Mouse (Mus musculus) embryo, embryonic 11.5 days (tissue): Measurements from ENCODE around the gene Erv3.
"Not testable (repeated sequence)": the region's sequence is repeated elsewhere in the genome, so short reads cannot be mapped to it uniquely, and the experiment has no call there.

Experiments used
- DNase-seq: peaks from one replicate; pipeline ENCODE4 v3.0.0-alpha.2; 2012; ENCODE audit warnings: low read depth, low spot score

Gene Erv3

DNA sequence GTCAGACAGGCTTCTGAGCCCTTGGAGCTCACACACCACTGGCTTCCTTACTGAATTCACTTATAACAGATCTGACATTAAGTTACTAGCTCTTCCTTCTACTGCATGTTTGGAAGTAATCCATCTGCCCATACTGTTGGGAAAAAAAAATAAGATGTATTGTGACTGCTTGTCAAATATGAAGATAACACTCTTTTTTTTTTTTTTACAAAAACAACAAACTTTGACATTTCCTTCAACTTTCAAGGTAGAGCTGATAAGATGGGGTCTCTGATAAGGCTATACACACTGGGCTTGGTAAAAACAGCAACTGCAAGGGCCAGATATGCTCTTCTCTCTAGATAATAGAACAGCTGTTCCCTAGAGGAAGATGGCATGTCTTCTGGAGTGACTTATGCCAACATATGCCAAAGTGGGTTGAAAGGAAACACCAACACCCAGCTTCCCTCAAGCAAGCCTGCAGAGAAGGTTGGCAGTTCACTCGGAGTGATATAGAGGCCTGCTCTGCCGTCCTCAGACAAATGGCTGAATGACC is 4.8 kb upstream of the Erv3 start:
- no peak for DNase-seq

DNA sequence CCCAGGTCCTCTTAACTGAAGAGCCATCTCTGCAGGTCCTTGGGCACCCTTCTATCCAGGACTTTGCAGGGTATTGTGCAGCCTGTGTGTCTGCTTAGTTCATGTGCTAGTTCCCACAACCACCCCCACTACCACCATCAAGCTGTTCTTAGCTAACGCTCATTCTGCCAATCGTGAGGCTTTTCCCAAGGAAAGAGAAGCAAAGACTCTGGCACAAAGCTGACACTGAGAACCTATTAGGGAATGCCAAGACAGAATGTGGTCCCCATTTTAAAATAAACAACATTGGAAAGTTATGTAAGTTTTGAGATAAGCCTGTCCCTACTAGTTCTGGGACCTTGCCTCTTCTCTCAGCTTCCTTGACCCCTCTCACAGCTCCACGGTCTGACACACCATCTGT is 3.9 kb upstream of the Erv3 start:
- DNase-seq, result no peak

DNA sequence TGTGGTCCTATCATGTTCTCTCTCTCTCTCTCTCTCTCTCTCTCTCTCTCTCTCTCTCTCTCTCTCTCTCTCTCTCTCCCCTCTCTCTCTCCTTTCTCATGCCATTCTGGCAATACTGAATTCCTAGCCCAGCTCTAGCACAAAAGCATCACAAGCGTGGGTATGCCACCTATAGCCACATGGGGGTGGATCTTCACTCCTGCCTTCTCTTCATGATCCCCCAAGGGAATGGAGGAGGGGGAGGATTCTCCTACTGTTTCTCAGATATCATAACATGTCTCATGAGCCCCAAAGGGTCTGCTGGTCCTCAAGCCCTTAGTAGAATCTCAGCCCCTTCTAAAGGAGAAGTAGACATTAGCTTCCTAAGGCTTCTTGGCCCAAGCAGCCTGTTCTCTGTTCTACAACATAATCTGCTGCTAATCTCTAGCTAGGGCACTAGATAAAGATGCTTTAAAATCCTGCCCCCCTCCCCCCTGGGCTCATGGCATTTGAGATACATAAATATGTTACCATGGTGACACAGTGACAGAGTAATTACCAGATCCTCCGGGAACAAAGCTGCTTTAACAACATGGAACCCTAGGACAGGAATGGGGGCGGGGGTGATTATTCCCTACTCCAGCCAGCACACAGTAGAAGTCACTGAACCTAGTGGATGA is 3.2 kb upstream of the Erv3 start:
- DNase-seq, result no peak

DNA sequence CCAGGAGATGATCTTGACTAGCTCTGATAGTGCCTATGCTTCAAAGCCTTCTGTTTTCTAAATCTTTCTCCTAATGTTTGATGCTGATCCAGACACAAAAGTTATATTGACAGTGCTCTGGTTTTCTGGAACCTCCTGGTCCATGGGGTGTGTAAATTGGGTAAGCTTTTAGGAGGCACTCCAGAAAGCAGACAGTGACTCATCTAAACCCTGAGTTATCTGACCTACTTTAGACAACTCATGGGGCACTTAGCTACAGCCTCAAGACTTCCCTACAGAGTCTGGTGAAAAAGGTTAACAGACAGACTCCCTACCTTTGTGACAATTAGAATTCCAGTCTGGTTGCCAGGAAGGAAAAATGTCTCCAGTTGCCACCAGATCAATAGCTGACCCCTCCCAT is 1.7 kb downstream of the Erv3 start:
- DNase-seq, result no peak

DNA sequence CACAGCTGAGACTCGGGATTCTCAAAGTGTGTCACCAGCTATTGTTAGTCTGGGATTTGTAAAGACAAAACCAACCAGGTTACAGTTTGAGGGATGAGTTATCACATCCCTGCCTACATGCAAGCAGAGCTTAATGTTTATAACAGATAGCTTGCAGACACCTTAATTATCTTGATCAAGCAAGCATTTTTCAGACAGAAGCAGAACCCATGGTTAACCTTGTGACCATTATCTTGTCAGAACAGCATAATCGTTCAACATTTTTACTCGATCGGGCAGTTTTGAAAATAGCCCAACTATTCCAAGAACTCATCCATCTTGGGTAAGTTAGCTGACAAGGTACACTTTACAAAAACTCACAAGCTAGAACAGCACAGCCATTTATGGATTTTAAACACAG is 5.8 kb downstream of the Erv3 start:
- no peak for DNase-seq

DNA sequence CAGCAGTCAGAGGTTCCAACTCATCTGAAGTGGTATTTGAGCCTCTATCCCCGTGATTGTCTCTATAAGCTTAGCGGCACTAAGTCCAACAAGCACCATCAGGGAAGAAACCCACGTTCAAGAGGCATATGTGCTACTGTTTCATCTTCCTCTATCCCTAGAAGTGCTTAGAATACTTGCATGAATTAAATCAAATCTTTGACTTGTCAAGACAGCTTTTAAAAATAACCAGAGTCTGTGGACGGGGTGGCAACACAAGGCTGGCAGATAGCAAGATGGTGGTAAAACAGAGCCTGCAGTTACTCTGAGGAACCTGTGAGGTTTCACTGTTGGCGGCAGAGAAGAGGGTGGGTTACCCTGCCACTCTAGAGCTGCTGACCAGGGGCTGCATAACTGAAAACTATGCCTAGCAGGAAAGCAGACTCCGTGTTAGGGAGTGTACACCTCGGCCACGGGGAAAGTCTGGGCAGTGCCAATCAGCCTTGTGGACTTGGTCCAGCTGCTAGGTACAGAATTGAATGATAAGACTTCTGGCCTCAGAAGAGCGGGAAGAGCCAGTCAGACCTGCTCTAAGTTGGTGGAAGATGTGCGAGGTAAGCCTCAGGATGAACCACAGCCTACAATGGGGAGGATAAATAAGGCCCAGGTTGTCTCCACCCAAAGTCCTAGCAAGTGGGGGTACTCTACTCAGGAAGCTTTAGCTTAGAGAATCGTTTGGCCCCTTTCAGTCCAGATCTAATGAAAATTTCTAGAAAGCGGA is 8.0 kb downstream of the Erv3 start:
- no peak for DNase-seq

DNA sequence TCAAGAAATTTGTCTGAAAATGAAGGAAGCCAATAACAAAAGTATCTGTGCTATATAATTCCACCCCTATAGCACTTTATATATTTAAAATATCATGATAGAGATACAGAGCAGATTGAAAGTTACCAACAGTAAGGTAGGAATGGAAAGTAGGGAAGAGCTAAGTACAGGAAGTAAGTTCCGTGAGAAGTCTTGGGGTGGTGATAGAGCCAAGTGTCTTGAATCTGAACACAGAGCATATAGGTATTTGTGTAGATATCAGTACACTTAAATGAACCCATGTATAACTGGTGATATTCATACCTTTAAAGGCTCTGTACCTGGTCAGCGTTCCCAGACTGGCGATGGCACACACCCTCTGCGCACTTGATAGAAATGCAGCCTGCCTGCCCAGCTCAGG is 9.5 kb downstream of the Erv3 start:
- no peak for DNase-seq

DNA sequence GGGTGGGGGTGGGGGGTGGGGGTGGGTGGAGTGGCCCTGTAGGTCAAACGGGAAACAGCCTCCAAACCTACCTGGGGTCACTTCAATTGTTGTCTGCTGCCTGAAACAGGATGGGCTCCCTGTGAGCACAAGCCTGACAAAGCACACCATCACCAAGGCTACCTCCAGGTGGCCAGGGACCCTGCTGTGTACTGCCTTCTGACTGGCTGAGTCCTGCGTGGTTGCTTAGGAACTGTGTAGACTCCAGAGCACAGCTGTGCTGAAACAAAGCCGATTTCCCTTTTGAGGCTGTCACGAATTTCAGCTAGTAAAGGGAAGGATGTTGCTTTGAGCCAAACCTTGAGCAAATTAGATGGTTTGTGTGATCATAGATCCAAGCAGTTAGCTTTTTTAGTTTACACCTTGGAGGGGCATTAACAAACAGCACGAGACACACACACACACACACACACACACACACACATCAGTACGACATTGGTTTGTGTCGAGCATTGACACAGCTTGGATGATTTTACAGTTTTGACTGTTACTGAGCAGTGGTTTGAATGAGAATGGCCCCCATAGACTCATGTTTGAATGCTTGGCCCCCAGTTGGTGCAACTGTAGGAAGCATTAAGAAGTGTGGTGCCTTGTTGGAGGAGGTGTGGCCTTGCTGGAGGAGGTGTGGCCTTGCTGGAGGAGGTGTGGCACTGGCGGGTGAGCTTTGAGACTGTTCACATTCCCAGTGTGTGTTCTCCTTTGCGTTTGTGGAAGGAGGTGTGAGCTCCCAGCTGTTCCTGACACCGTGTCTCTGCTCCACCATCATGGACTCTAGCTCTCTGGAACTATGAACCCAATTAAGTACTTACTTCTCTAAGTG is 11.8 kb downstream of the Erv3 start:
- DNase-seq, result peak; percentile 54

DNA sequence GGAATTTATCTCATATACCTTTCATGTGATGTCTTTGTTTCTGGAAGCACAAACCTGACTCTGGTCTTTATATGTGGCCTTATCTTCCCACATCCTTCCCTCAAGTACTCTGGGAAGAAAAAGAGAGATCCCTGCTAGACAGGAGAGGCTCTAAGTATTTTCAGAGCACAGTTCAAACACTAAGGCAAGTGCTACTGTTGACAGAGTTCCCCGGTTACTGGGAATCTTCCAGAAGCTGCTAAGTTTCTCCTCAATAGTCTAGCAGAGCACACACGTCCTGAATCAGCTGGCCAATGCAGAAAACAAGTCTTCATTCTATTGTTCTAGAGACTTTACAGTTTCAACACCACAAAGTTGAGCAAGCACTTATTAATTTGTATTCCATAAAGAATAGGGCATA is 12.7 kb downstream of the Erv3 start:
- no peak for DNase-seq

DNA sequence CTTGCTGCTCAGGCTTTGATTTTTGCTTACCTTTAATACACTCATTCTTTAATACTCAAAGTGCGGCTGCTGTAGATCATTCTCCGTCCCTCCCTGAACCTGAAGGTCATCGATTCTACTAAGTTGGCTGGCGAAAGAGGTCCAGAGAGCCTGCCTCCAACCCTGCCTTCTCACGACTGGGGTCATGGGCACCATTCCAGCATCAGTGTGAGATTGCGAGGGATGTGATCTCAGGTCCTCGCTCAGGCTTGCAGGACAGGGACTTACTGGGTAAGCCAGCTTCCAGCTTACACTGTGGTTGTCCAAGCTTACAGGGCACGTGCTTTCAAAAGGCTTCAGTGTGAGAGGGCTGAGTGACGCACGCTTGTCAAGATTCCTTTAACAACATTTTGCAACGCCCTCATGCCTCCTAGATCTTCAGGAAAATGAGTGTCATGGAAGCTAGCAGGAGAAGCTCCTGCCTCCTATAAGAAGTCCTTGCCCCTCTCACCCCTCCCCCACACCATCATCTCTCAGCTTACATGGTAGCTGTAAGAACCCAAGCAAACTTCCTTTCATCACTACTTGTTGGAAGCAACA is 13.3 kb downstream of the Erv3 start:
- DNase-seq, result no peak

DNA sequence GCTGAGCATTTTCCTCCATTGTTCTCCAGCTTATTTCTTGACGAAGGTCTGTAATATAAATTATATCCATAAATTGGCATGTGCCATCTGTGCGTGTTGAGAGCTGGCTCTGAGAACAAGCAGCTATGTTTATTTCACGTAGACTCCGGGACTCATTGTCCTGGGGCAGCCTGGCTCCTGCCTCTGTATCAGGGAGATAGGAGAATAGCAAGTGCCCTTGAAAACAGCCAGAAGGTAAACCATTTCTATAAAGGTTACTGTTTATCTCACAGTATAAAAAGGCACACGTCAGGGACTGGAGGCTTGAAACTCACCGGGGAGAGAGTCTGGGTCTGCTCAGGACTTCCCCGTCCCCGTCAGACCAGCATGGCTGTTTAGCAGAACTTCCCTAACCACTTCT is 13.9 kb downstream of the Erv3 start:
- no peak for DNase-seq

DNA sequence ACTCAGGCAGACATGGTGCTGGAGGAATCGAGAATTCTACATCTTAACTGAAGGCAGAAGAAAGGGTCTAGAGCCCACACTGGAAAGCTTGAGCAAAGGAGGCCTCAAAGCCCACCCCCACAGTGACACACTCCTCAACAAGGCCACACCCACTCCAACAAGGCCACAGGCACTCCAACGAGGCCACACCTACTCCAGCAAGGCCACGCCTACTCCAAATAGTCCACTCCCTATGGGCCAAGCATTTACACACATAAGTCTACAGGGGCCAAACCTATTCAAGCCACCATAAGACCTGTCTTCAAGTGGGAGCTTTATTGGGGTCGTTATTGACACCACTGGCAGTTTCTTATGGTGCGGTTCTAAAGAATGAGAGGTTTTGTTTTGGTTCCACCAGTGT is 17.0 kb downstream of the Erv3 start:
- no peak for DNase-seq

DNA sequence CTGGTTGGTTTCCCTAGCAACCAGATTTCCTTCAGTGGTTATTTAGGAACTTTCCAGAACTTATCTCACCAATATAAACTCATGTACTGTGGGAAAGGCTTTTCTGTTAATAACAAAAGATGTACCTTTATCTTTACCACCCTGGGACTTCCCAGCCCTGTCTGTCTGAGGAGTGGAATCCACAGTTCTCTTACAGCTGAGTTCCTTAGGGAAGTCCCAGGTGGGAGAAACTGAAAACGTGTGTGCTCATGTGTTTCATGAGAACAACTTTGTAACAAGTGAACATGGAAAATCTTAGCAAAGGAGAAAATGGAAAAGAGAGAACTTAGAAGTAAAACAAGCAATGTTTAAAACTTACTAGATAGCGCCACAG is 18.2 kb downstream of the Erv3 start:
- DNase-seq, result no peak

DNA sequence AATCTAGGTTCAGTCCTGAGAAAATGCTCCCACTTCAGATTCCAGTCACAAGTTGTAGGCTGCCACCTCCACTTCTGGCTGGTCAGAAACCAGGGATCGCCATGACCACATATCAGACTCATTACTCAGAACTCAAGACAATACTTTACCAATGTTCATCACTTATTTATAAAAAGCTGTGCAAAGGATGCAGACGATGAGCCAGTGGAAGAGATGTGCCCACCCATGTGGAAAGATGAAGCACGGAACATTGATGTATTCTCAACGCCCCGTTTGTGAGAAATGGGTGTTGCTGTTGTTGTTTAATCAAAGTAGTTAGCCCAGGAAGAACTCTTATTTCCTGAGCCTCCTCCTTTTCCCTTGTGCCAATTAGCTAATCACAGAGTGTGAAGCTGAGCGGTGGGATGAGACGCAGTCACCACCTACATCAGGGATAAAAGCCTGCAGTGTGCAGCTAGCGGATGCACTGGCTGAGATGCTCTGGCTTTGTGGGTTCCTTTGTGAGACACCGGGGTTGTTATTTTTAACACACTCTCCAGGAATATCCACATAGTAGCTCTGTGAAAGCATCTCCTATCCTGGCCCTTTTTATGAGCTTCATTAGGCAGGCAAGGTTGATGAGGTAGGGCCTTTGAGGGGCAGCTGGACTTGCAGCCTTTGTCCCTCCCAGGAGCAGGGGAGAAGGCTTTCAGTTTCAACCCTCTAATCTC is 18.8 kb downstream of the Erv3 start:
- DNase-seq, result no peak

DNA sequence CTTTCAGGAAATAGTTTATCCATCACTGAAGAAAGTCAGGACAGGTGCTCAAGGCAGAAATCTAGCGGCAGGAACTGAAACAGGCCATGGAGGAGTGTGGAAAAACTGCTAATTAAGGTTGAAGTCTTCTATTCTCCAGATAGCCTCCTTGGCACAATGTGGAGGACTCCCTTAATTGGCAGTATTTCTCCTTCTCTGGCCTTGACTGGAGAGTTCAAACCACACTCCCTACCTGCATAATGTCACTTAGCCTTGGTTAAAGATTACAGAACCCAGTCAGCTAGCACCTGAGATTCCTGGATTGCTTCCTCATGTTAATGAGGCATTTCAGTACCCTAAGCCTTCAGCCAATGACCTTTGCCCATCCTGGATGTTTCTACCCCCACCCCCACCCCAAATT is 25.3 kb downstream of the Erv3 start:
- DNase-seq, result no peak

DNA sequence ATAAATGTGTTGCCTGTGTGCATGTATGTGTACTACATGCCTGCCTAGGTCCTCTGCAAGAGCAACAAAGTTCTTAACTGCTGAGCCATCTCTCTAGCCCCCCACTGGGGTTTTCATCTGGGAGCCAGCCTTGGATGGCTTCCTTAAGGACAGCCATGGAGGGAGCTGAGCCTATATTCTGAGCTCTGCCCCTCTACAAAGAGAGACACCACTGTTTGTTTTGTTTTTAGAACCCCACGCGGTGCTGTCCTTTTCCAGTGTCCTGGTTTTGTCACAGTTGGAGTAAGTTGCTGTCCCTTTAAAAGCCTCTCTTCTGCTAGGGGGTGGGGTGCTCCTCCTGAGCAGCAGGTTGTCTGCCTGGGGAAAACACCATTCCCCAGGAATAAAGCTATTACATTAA is 27.7 kb downstream of the Erv3 start:
- no peak for DNase-seq

DNA sequence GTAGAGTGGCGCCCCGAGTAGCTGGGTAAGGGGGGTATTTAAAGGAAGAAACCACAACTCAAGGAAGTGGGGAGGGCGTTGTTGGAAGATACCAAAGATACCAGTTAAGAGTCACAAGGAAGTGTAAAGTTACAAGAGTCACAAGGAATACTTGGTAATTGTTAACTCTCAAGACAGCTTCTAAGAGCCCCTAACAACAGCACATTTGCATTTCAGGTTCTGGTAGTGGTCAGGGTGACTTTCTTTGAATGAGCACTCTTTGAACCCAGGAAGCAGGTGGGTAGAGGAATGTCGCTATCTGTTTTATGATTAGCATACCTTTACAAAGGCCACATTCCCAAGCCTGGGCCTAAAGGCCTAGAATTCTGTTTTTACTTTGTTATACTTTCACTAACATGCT is 28.6 kb downstream of the Erv3 start:
- not testable (repeated sequence) for DNase-seq

DNA sequence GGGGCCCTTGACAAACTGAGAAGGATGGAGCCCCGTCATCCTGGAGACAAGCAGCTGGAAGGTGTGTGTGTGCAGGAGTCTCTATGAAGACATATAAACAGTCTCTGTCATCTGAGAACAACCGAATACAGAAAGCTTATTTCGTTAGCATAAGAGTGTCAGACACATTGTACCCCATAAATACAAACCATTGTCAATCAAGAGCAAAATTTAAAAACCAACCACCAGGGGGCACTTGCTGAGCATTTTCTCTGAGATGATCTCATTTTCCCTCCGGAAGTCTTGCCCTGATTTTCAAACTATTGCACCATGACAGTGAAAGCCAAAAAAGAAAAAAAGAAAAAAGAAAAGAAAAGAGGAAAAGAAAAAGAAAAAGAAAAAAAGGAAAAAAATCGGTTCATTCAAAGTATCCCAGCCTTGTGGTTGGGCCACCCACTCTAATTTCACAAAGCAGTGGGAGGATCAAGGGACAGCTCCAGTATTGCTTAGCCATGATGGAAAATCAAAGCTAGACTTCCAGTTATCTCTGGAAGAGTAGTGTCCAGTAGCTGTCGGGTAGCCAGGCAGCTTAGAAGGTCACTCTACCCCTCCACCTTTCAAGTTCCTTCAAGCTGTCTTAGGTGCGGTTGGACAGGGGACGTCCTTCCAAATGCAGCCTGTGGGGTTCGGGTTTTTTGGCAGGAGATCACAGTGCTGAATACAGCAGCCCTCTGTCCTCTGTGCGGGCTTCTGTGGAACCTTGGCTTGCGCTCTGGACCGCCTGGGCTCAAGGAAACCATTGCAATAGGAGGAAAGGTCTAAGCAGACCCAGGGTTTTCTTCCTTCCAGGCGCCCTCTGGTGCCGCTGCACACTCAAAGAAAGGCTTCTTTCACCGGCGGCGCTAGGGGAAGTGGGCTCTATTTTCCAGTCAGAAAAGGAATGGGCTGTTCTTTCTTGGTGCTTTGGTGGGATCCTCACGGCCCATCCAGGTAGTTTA is 31.3 kb downstream of the Erv3 start:
- no peak for DNase-seq

DNA sequence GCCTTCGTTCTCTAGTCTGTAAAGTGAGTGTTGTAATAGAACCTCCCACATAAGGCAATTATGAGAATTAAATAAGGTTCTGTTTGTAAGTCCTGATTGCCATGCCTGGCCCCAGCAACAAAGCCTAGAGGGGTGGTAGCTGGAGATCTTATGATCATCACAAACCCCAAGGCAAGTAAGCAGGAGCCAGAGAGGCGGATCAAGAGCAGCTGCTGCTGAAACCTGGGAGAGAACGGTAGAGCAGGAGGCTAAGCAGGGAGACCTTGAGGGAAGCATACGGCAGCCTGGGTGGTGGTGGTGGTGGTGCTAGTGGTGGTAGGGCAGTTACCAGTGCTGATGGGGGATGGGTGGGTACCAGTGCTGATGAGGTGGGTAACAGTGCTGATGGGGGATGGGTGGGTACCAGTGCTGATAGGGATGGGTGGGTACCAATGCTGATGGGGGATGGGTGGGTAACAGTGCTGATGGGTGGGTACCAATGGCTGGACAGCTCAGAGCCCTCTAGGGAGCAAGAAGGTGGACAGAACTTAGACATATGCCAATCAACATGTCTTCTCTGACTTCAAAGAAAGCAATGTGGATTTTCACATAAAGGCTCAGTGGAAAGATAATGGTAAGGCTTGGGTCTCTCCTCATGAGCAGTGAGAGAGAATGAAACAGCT is 32.4 kb downstream of the Erv3 start:
- DNase-seq, result no peak

DNA sequence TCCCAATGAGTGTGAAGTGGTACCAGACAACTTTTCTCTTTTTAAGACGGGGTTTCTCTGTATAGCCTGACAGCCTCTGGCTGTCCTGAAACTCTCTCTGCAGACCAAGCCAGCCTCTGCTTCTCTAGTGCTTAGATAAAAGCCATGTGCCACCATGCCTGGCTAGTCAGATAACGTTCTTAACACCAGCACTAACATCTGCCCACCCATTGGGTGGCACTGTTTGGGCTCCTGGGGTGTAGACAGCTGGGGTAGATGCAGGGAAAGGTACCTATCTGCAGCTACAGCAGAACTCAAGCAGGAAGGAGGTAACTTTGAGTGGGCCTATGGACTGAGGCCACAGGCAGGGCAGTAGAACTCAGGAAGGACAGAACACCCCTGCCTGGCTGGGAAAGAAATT is 34.0 kb downstream of the Erv3 start:
- DNase-seq, result no peak
